Mouse (Mus musculus) c-Kit-positive CD71-negative TER-119-negative erythroid progenitor cells, embryonic 14.5 days (primary cell): ENCODE data around the gene Hoxa6.
A peak's percentile ranks its signal among the peaks of the same experiment; 100 is the strongest.

ENCODE experiments used
- DNase-seq: peaks from one replicate; pipeline ENCODE4 v3.0.0-alpha.2; 2013; ENCODE audit warnings: low read depth

Gene Hoxa6

GRCm38 (mm10) chr6:52200751-52201250 is 7.7 kb downstream of the Hoxa6 start:
- no peak for DNase-seq

- no peak for DNase-seq
Observed at GRCm38 (mm10) chr6:52200073-52200750, 8.3 kb downstream of the Hoxa6 start.

- DNase-seq, result no peak
Observed at GRCm38 (mm10) chr6:52197271-52197670, 11.3 kb downstream of the Hoxa6 start.

GRCm38 (mm10) chr6:52196811-52197210 is 11.7 kb downstream of the Hoxa6 start:
- DNase-seq, result no peak

GRCm38 (mm10) chr6:52194690-52195089 is 13.8 kb downstream of the Hoxa6 start:
- DNase-seq, result no peak

GRCm38 (mm10) chr6:52191860-52192550 is 16.5 kb downstream of the Hoxa6 start:
- peak; percentile 52 for DNase-seq

- DNase-seq, result no peak
Observed at GRCm38 (mm10) chr6:52190906-52191810, 17.4 kb downstream of the Hoxa6 start, which contains the start of gene Hoxa4. Gene Hoxa4 (minus strand): TSS chr6:52191753.

- DNase-seq, result no peak
Observed at GRCm38 (mm10) chr6:52190410-52190809, 18.1 kb downstream of the Hoxa6 start.

- no peak for DNase-seq
Observed at GRCm38 (mm10) chr6:52189909-52190308, 18.6 kb downstream of the Hoxa6 start.

- DNase-seq, result no peak
Observed at GRCm38 (mm10) chr6:52189172-52189591, 19.3 kb downstream of the Hoxa6 start.

GRCm38 (mm10) chr6:52186500-52186899 is 22.0 kb downstream of the Hoxa6 start:
- DNase-seq, result no peak

GRCm38 (mm10) chr6:52185834-52186233 is 22.7 kb downstream of the Hoxa6 start:
- DNase-seq, result no peak

- no peak for DNase-seq
Observed at GRCm38 (mm10) chr6:52185222-52185621, 23.3 kb downstream of the Hoxa6 start.

GRCm38 (mm10) chr6:52184668-52185067 is 23.9 kb downstream of the Hoxa6 start:
- no peak for DNase-seq

GRCm38 (mm10) chr6:52183311-52184080 is 25.0 kb downstream of the Hoxa6 start:
- no peak for DNase-seq

- no peak for DNase-seq
Observed at GRCm38 (mm10) chr6:52182793-52183192, 25.7 kb downstream of the Hoxa6 start.

GRCm38 (mm10) chr6:52182030-52182429 is 26.5 kb downstream of the Hoxa6 start:
- DNase-seq, result no peak

GRCm38 (mm10) chr6:52180726-52181125 is 27.8 kb downstream of the Hoxa6 start:
- DNase-seq, result no peak

- no peak for DNase-seq
Observed at GRCm38 (mm10) chr6:52180213-52180710, 28.3 kb downstream of the Hoxa6 start.

GRCm38 (mm10) chr6:52179690-52180089 is 28.8 kb downstream of the Hoxa6 start:
- no peak for DNase-seq

- no peak for DNase-seq
Observed at GRCm38 (mm10) chr6:52178918-52179665, 29.4 kb downstream of the Hoxa6 start.
